Mouse (Mus musculus) heart, embryonic 16.5 days (tissue): Measurements from ENCODE around the gene Cyp27a1. TPM values are rescaled to one million over a fixed set of nuclear protein-coding genes. Genes with fewer than 3 reads are reported as not detected.

ENCODE experiments used
- polyA plus RNA-seq: library from polyadenylated mRNA; unstranded; fragments of >200 nt; fragmentation: Nextera tagmentation; extraction: Ambion mirVana; gene quantifications from 2 replicates; pipeline ENCODE4 v1.2.1, GENCODE M21; 2015

Gene Cyp27a1
- polyA plus RNA-seq, 1 experiment from 2014 or later: 12.4 TPM

Other genes with a start within 250 kb of the Cyp27a1 start
- gene Cnot9, start 207.5 kb upstream of the Cyp27a1 start, polyA plus RNA-seq: 28.3 and 32.1 TPM in 2 replicates
- 0.20 and 0.68 TPM in 2 replicates for gene Plcd4, start 170.7 kb upstream of the Cyp27a1 start, polyA plus RNA-seq
- gene Usp37, start 169.3 kb upstream of the Cyp27a1 start, polyA plus RNA-seq: 19.2 and 20.3 TPM in 2 replicates
- 5.0 TPM in 2 replicates for gene Zfp142, start 125.3 kb upstream of the Cyp27a1 start, polyA plus RNA-seq
- gene Bcs1l, start 125.3 kb upstream of the Cyp27a1 start, polyA plus RNA-seq: 22.6 and 25.2 TPM in 2 replicates
- 23.5 and 26.1 TPM in 2 replicates for gene Rnf25, start 112.2 kb upstream of the Cyp27a1 start, polyA plus RNA-seq
- gene Stk36, start 112.1 kb upstream of the Cyp27a1 start, polyA plus RNA-seq: 3.1 and 3.9 TPM in 2 replicates
- 7.1 and 10.3 TPM in 2 replicates for gene Ttll4, start 51.8 kb upstream of the Cyp27a1 start, polyA plus RNA-seq
- 4.6 and 5.7 TPM in 2 replicates for gene Prkag3, start 35.6 kb downstream of the Cyp27a1 start, polyA plus RNA-seq
- 0.36 and 0.71 TPM in 2 replicates for gene Wnt6, start 58.3 kb downstream of the Cyp27a1 start, polyA plus RNA-seq
- 0.20 and 0.24 TPM in 2 replicates for gene Wnt10a, start 77.9 kb downstream of the Cyp27a1 start, polyA plus RNA-seq
- not detected in 2 replicates for gene Cdk5r2, start 141.4 kb downstream of the Cyp27a1 start, polyA plus RNA-seq
- gene Fev, start 171.8 kb downstream of the Cyp27a1 start, polyA plus RNA-seq: 0.39 and 0.66 TPM in 2 replicates
- not detected in 2 replicates for gene Cryba2, start 179.6 kb downstream of the Cyp27a1 start, polyA plus RNA-seq
- 0.18 and 0.36 TPM in 2 replicates for gene Cfap65, start 222.0 kb downstream of the Cyp27a1 start, polyA plus RNA-seq
- gene Ihh, start 238.1 kb downstream of the Cyp27a1 start, polyA plus RNA-seq: 0.14 and 0.17 TPM in 2 replicates